Mouse (Mus musculus): ENCODE results near the gene Zscan29. TPM values are rescaled to one million over a fixed set of nuclear protein-coding genes. Genes with fewer than 3 reads are reported as not detected.

Zscan29 gene
- total and polyA plus RNA-seq, 2 experiments from 2014 or later: 4.2 to 5.6 TPM

GRCm38 (mm10) chr2:121204276-121204675 is 33.4 kb upstream of the Zscan29 start:
- H3K27me3 ChIP-seq (ENCODE audit: control insufficient read depth, insufficient read depth, low read length): no peaks in the 10 kb centered on the region
- no peaks in the 10 kb centered on the region for H3K4me1 ChIP-seq (ENCODE audit: control insufficient read depth, insufficient read depth)
- H3K4me3 ChIP-seq (ENCODE audit: low read depth, low read length): no peak overlapping the region
- no peaks in the 10 kb centered on the region for H3K9me3 ChIP-seq (replicated peaks; ENCODE audit: control insufficient read depth, low read length)
- TF ChIP-seq EP300 (IDR thresholded peaks at IDR 0.05; ENCODE audit: low read depth) (no peak), CTCF (IDR thresholded peaks at IDR 0.05; ENCODE audit: low read depth) (no peak)
- ATAC-seq (ENCODE audit: insufficient read depth, low read depth): no peak
- no peak for DNase-seq (ENCODE audit: low spot score)
- no peak overlapping the region for H3K27ac ChIP-seq (ENCODE audit: low read depth)
- 91% methylated on average over 17 of the region's 17 CpGs for WGBS
- H3K9ac ChIP-seq (replicated peaks; ENCODE audit: low read depth, low read length): no peak overlapping the region
- no peak overlapping the region for H3K4me2 ChIP-seq (ENCODE audit: low read depth, low read length)
- peaks cover 92% of the 10 kb centered on the region for H3K36me3 ChIP-seq (replicated peaks; ENCODE audit: control insufficient read depth, insufficient read depth, low read length)

DNA sequence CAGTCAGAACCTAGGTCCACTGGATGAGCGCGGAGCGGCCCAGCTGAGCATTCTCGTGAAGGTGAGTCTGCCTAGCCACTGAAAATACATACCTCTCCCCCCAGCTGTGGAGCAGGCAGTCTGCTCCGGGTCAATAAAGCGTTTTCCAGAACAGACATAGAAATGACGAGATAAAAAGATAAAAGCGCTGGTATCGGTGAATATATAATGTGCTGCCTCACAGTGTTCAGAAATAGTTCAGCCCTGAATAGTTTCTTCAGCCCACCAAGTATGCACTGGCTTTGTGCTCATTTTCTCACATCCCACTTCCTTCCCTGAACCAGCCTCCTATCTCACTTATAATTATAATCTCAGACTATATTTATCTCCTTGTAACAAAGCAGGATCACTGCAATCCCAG is 24.5 kb upstream of the Zscan29 start:
- H3K36me3 ChIP-seq (replicated peaks; ENCODE audit: control insufficient read depth, insufficient read depth, low read length): peaks cover 93% of the 10 kb centered on the region
- TF ChIP-seq CTCF (IDR thresholded peaks at IDR 0.05; ENCODE audit: low read depth): no peak
- no peaks in the 10 kb centered on the region for H3K27me3 ChIP-seq (ENCODE audit: control insufficient read depth, insufficient read depth, low read length)
- H3K9me3 ChIP-seq (replicated peaks; ENCODE audit: control insufficient read depth, low read length): no peaks in the 10 kb centered on the region
- no peak overlapping the region for H3K9ac ChIP-seq (replicated peaks; ENCODE audit: low read depth, low read length)
- H3K4me1 ChIP-seq (ENCODE audit: control insufficient read depth, insufficient read depth): no peaks in the 10 kb centered on the region
- ATAC-seq (ENCODE audit: insufficient read depth, low read depth): no peak
- H3K27ac ChIP-seq (ENCODE audit: low read depth): no peak overlapping the region
- no peak for DNase-seq (ENCODE audit: low spot score)
- H3K4me2 ChIP-seq (ENCODE audit: low read depth, low read length): no peak overlapping the region
- 85% methylated on average over 9 of the region's 9 CpGs for whole genome bisulfite sequencing
- H3K4me3 ChIP-seq (ENCODE audit: low read depth, low read length): no peak overlapping the region

DNA sequence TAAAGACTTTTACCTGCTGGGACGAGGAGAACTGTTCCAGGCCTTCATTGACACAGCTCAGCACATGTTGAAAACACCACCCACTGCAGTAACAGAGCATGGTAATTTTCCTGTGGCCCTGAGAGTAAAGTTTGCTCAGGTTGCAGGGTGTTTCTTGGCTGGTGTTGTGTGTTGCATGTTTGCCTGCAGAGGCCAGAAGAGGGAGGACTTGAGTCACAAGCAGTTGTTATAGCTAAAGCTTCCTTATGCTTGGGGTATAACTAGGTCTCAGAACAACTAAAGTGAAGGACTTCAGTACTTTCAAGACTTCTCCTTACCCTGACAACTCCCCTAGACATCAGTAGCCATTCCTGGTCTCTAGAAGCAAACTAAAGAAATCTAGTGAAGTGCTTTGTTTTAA is 17.6 kb upstream of the Zscan29 start:
- Histone ChIP-seq H3K36me3 (replicated peaks; ENCODE audit: control insufficient read depth, insufficient read depth, low read length) (peaks cover 74% of the 10 kb centered on the region), H3K4me3 (ENCODE audit: low read depth, low read length) (no peak overlapping the region), H3K9ac (replicated peaks; ENCODE audit: low read depth, low read length) (no peak overlapping the region), H3K4me2 (ENCODE audit: low read depth, low read length) (no peak overlapping the region), H3K27me3 (ENCODE audit: control insufficient read depth, insufficient read depth, low read length) (no peaks in the 10 kb centered on the region), H3K9me3 (replicated peaks; ENCODE audit: control insufficient read depth, low read length) (no peaks in the 10 kb centered on the region), H3K4me1 (ENCODE audit: control insufficient read depth, insufficient read depth) (no peaks in the 10 kb centered on the region), H3K27ac (ENCODE audit: low read depth) (no peak overlapping the region)
- ATAC-seq (ENCODE audit: insufficient read depth, low read depth) (no peak), DNase-seq (ENCODE audit: low spot score) (no peak)
- TF ChIP-seq CTCF (IDR thresholded peaks at IDR 0.05; ENCODE audit: low read depth) (peak; percentile 47), EP300 (IDR thresholded peaks at IDR 0.05; ENCODE audit: low read depth) (no peak)
- WGBS: 64% methylated on average over 1 of the region's 1 CpGs

- H3K4me3 ChIP-seq (ENCODE audit: low read depth, low read length): no peak overlapping the region
- no peak overlapping the region for H3K4me2 ChIP-seq (ENCODE audit: low read depth, low read length)
- no peak overlapping the region for H3K9ac ChIP-seq (replicated peaks; ENCODE audit: low read depth, low read length)
- peaks cover 64% of the 10 kb centered on the region for H3K36me3 ChIP-seq (replicated peaks; ENCODE audit: control insufficient read depth, insufficient read depth, low read length)
- no peaks in the 10 kb centered on the region for H3K27me3 ChIP-seq (ENCODE audit: control insufficient read depth, insufficient read depth, low read length)
- ATAC-seq (ENCODE audit: insufficient read depth, low read depth) (no peak), DNase-seq (ENCODE audit: low spot score) (no peak)
- no peaks in the 10 kb centered on the region for H3K9me3 ChIP-seq (replicated peaks; ENCODE audit: control insufficient read depth, low read length)
- 94% methylated on average over 7 of the region's 7 CpGs for WGBS
- TF ChIP-seq CTCF (IDR thresholded peaks at IDR 0.05; ENCODE audit: low read depth): no peak
- H3K27ac ChIP-seq (ENCODE audit: low read depth): no peak overlapping the region
- no peaks in the 10 kb centered on the region for H3K4me1 ChIP-seq (ENCODE audit: control insufficient read depth, insufficient read depth)
These were observed 13.2 kb upstream of the Zscan29 start for GRCm38 (mm10) chr2:121184142-121184541.

GRCm38 (mm10) chr2:121183431-121183830 is 12.5 kb upstream of the Zscan29 start:
- Histone ChIP-seq H3K36me3 (replicated peaks; ENCODE audit: control insufficient read depth, insufficient read depth, low read length) (peaks cover 64% of the 10 kb centered on the region), H3K27ac (ENCODE audit: low read depth) (no peak overlapping the region), H3K4me1 (ENCODE audit: control insufficient read depth, insufficient read depth) (no peaks in the 10 kb centered on the region), H3K27me3 (ENCODE audit: control insufficient read depth, insufficient read depth, low read length) (no peaks in the 10 kb centered on the region), H3K4me3 (ENCODE audit: low read depth, low read length) (no peak overlapping the region), H3K4me2 (ENCODE audit: low read depth, low read length) (no peak overlapping the region), H3K9ac (replicated peaks; ENCODE audit: low read depth, low read length) (no peak overlapping the region), H3K9me3 (replicated peaks; ENCODE audit: control insufficient read depth, low read length) (no peaks in the 10 kb centered on the region)
- ATAC-seq (ENCODE audit: insufficient read depth, low read depth) (no peak), DNase-seq (ENCODE audit: low spot score) (no peak)
- WGBS: 70% methylated on average over 5 of the region's 5 CpGs
- TF ChIP-seq CTCF (IDR thresholded peaks at IDR 0.05; ENCODE audit: low read depth) (no peak), EP300 (IDR thresholded peaks at IDR 0.05; ENCODE audit: low read depth) (no peak)

GRCm38 (mm10) chr2:121178828-121179479 is 8.0 kb upstream of the Zscan29 start:
- no peaks in the 10 kb centered on the region for H3K4me1 ChIP-seq (ENCODE audit: control insufficient read depth, insufficient read depth)
- no peaks in the 10 kb centered on the region for H3K27me3 ChIP-seq (ENCODE audit: control insufficient read depth, insufficient read depth, low read length)
- no peak overlapping the region for H3K9ac ChIP-seq (replicated peaks; ENCODE audit: low read depth, low read length)
- DNase-seq (ENCODE audit: low spot score) (no peak), ATAC-seq (ENCODE audit: insufficient read depth, low read depth) (no peak)
- H3K27ac ChIP-seq (ENCODE audit: low read depth): no peak overlapping the region
- H3K4me3 ChIP-seq (ENCODE audit: low read depth, low read length): no peak overlapping the region
- 95% methylated on average over 3 of the region's 3 CpGs for WGBS
- TF ChIP-seq EP300 (IDR thresholded peaks at IDR 0.05; ENCODE audit: low read depth): no peak
- TF ChIP-seq CTCF (IDR thresholded peaks at IDR 0.05; ENCODE audit: low read depth): no peak
- H3K36me3 ChIP-seq (replicated peaks; ENCODE audit: control insufficient read depth, insufficient read depth, low read length): peaks cover 78% of the 10 kb centered on the region
- no peaks in the 10 kb centered on the region for H3K9me3 ChIP-seq (replicated peaks; ENCODE audit: control insufficient read depth, low read length)
- no peak overlapping the region for H3K4me2 ChIP-seq (ENCODE audit: low read depth, low read length)
